Mouse (Mus musculus) intestine, embryonic 14.5 days (tissue): Measurements from ENCODE around the gene Gm7356. TPM values are rescaled to one million over a fixed set of nuclear protein-coding genes. Genes with fewer than 3 reads are reported as not detected.
"Not testable (repeated sequence)": the region's sequence is repeated elsewhere in the genome, so short reads cannot be mapped to it uniquely, and the experiment has no call there.

ENCODE experiments used
- ATAC-seq: fragments of 200-750 bp; cut with Nextera tagmentation; replicated peaks from 2 replicates; pipeline ENCODE4 v1.8.0; 2017; ENCODE audit warnings: low read depth, moderate number of reproducible peaks, moderate TSS enrichment, moderate library complexity; ENCODE audit not compliant: low FRiP score, low TSS enrichment
- DNase-seq: peaks from one replicate; pipeline ENCODE4 v3.0.0-alpha.2; 2018; ENCODE audit warnings: low spot score
- H3K27ac ChIP-seq: fragments of 300-500 bp; sonication (generic); 2 replicates; pipeline ENCODE4 v1.5.1; 2014; ENCODE audit warnings: low read depth, mild to moderate bottlenecking, control low read depth
- H3K27me3 ChIP-seq: fragments of 300-500 bp; sonication (generic); replicated peaks from 2 replicates; pipeline ENCODE4 v1.6.1; 2014; ENCODE audit warnings: low read length, control low read depth; ENCODE audit not compliant: control insufficient read depth, insufficient read depth
- H3K36me3 ChIP-seq: fragments of 300-500 bp; sonication (generic); 2 replicates; pipeline ENCODE4 v1.6.1; 2014; ENCODE audit warnings: low read length, control low read depth; ENCODE audit not compliant: control insufficient read depth, insufficient read depth
- H3K4me1 ChIP-seq: fragments of 300-500 bp; sonication (generic); replicated peaks from 2 replicates; pipeline ENCODE4 v1.6.1; 2014; ENCODE audit warnings: low read length, control low read depth, mixed read lengths; ENCODE audit not compliant: control insufficient read depth, insufficient read depth
- H3K4me2 ChIP-seq: fragments of 300-500 bp; sonication (generic); 2 replicates; pipeline ENCODE4 v1.6.1; 2014; ENCODE audit warnings: low read length
- H3K4me3 ChIP-seq: fragments of 300-500 bp; sonication (generic); 2 replicates; pipeline ENCODE4 v1.5.1; 2014; ENCODE audit warnings: low read depth, low read length, control low read depth, mixed read lengths
- H3K9ac ChIP-seq: fragments of 300-500 bp; sonication (generic); 2 replicates; pipeline ENCODE4 v1.6.1; 2014; ENCODE audit warnings: mild to moderate bottlenecking, low read length
- H3K9me3 ChIP-seq: fragments of 300-500 bp; sonication (generic); 2 replicates; pipeline ENCODE4 v1.6.1; 2016; ENCODE audit warnings: low read length, control low read depth; ENCODE audit not compliant: control insufficient read depth
- WGBS: fragments of 180-500 bp; shearing (Covaris S2); extraction: QIAGEN DNeasy Blood & Tissue Kit; methylation state at CpG from one replicate; pipeline ENCODE4 v1.1.7; 2014; 5-methylcytosine and 5-hydroxymethylcytosine counted together
- polyA plus RNA-seq: library from polyadenylated mRNA; unstranded; fragments of >200 nt; fragmentation: Nextera tagmentation; extraction: Ambion mirVana; gene quantifications from 2 replicates; pipeline ENCODE4 v1.2.1, GENCODE M21; 2014

Gm7356 gene
- polyA plus RNA-seq: not detected in 2 replicates

GRCm38 (mm10) chr17:14003604-14004003 lies at the start of gene Gm7356:
TSS of gene Gm7356 (minus strand) at chr17:14003704.
- not testable (repeated sequence) for H3K9ac ChIP-seq, H3K4me3 ChIP-seq, DNase-seq, H3K27me3 ChIP-seq, H3K9me3 ChIP-seq, H3K27ac ChIP-seq, H3K4me1 ChIP-seq, H3K4me2 ChIP-seq, H3K36me3 ChIP-seq, ATAC-seq
- 85% methylated on average over 3 of the region's 4 CpGs for WGBS

- DNase-seq, H3K4me1 ChIP-seq, H3K9me3 ChIP-seq, H3K27me3 ChIP-seq, ATAC-seq, H3K9ac ChIP-seq, H3K27ac ChIP-seq, H3K36me3 ChIP-seq, H3K4me3 ChIP-seq, H3K4me2 ChIP-seq: not testable (repeated sequence)
- 62% methylated on average over 1 of the region's 2 CpGs for WGBS
Measured at GRCm38 (mm10) chr17:14041880-14042279, 38.4 kb upstream of the Gm7356 start.

GRCm38 (mm10) chr17:14037012-14037411 lies 33.5 kb upstream of the Gm7356 start:
- not testable (repeated sequence) for DNase-seq, H3K9me3 ChIP-seq, H3K4me3 ChIP-seq, H3K9ac ChIP-seq, H3K4me2 ChIP-seq, H3K36me3 ChIP-seq, H3K27ac ChIP-seq, ATAC-seq, H3K27me3 ChIP-seq, H3K4me1 ChIP-seq
- WGBS: 35% methylated on average over 1 of the region's 2 CpGs

- not testable (repeated sequence) for H3K9ac ChIP-seq, ATAC-seq
Measured at GRCm38 (mm10) chr17:14036113-14036512, 32.6 kb upstream of the Gm7356 start.

GRCm38 (mm10) chr17:13993425-13993824 lies 10.1 kb downstream of the Gm7356 start:
- not testable (repeated sequence) for H3K36me3 ChIP-seq, H3K4me3 ChIP-seq, H3K27ac ChIP-seq, DNase-seq, H3K4me1 ChIP-seq, H3K27me3 ChIP-seq, H3K9me3 ChIP-seq, H3K9ac ChIP-seq, ATAC-seq, H3K4me2 ChIP-seq
- WGBS: 44% methylated on average over 2 of the region's 2 CpGs

More at GRCm38 (mm10) chr17:14036113-14036512, 32.6 kb upstream of the Gm7356 start:
- not testable (repeated sequence) for H3K4me1 ChIP-seq, H3K4me2 ChIP-seq, H3K9me3 ChIP-seq, H3K36me3 ChIP-seq, H3K27me3 ChIP-seq, H3K27ac ChIP-seq, H3K4me3 ChIP-seq, DNase-seq
- 76% methylated on average over 4 of the region's 4 CpGs for WGBS

GRCm38 (mm10) chr17:13987690-13988089 lies 15.8 kb downstream of the Gm7356 start:
- Histone ChIP-seq H3K4me2 (no peak overlapping the region), H3K4me3 (no peak overlapping the region), H3K9me3 (no peaks in the 10 kb centered on the region), H3K9ac (no peak overlapping the region), H3K27me3 (no peaks in the 10 kb centered on the region), H3K27ac (no peak overlapping the region), H3K36me3 (no peaks in the 10 kb centered on the region), H3K4me1 (no peaks in the 10 kb centered on the region)
- 75% methylated on average over 1 of the region's 1 CpGs for WGBS
- no peak for DNase-seq
- ATAC-seq: no peak

- not testable (repeated sequence) for H3K9ac ChIP-seq, H3K27me3 ChIP-seq, H3K4me3 ChIP-seq, ATAC-seq, DNase-seq, H3K27ac ChIP-seq, H3K4me1 ChIP-seq, H3K36me3 ChIP-seq, H3K4me2 ChIP-seq, H3K9me3 ChIP-seq
- 81% methylated on average over 5 of the region's 5 CpGs for WGBS
Measured at GRCm38 (mm10) chr17:13970796-13971195, 32.7 kb downstream of the Gm7356 start.

- not testable (repeated sequence) for ATAC-seq
Measured at GRCm38 (mm10) chr17:13969917-13970316, 33.6 kb downstream of the Gm7356 start.

GRCm38 (mm10) chr17:13965048-13965447 lies 38.5 kb downstream of the Gm7356 start:
- H3K9me3 ChIP-seq, H3K27ac ChIP-seq, H3K36me3 ChIP-seq, H3K4me2 ChIP-seq, H3K4me1 ChIP-seq, H3K4me3 ChIP-seq, DNase-seq, H3K27me3 ChIP-seq, H3K9ac ChIP-seq, ATAC-seq: not testable (repeated sequence)
- WGBS: 27% methylated on average over 1 of the region's 2 CpGs

More at GRCm38 (mm10) chr17:13969917-13970316, 33.6 kb downstream of the Gm7356 start:
- not testable (repeated sequence) for H3K36me3 ChIP-seq, H3K4me2 ChIP-seq, DNase-seq, H3K9ac ChIP-seq, H3K4me3 ChIP-seq, H3K9me3 ChIP-seq, H3K27ac ChIP-seq, H3K4me1 ChIP-seq, H3K27me3 ChIP-seq
- 75% methylated on average over 1 of the region's 2 CpGs for WGBS
